Comparison of ENCODE assay signal across 8 mouse cellular contexts in genomic region chr11:60933178-60933930, GRCm38 (mm10). TPM values are rescaled to one million over a fixed set of nuclear protein-coding genes. Genes with fewer than 3 reads are reported as not detected.
DNase-seq lines count a peak whose midpoint lies in the region; ATAC-seq and TF ChIP-seq lines count a peak whose summit lies in the region.

No protein-coding gene starts in this region.

- no peaks in the 10 kb centered on the region for H3K36me3 ChIP-seq in liver, adult 2 months (ENCODE audit: control insufficient read depth, insufficient read depth, low read length)
- no peaks in the 10 kb centered on the region for H3K36me3 ChIP-seq in forebrain, embryonic 13.5 days (ENCODE audit: poor library complexity, severe bottlenecking)
- H3K36me3 ChIP-seq in liver, embryonic 16.5 days (ENCODE audit: control insufficient read depth, insufficient read depth) = peaks cover 3% of the 10 kb centered on the region
- H3K36me3 ChIP-seq in stomach, embryonic 15.5 days = no peaks in the 10 kb centered on the region

- H3K9me3 ChIP-seq in forebrain, embryonic 13.5 days (replicated peaks) = no peaks in the 10 kb centered on the region
- H3K9me3 ChIP-seq in liver, embryonic 16.5 days (replicated peaks; ENCODE audit: control insufficient read depth, low read length) = no peaks in the 10 kb centered on the region
- H3K9me3 ChIP-seq in stomach, embryonic 15.5 days = no peaks in the 10 kb centered on the region

- peak overlapping the region; percentile 84 for H3K4me2 ChIP-seq in forebrain, embryonic 13.5 days
- H3K4me2 ChIP-seq in liver, embryonic 16.5 days (ENCODE audit: low read depth, low read length) = peak overlapping the region; percentile 71
- H3K4me2 ChIP-seq in stomach, embryonic 15.5 days = peak overlapping the region; percentile 80

- ATAC-seq in forebrain, embryonic 13.5 days = no peak
- ATAC-seq in liver, embryonic 16.5 days (ENCODE audit: low read depth) = no peak
- no peak for ATAC-seq in stomach, embryonic 15.5 days (ENCODE audit: insufficient read depth, low FRiP score, low read depth)

- peak overlapping the region; percentile 61 for H3K9ac ChIP-seq in liver, adult 2 months (ENCODE audit: low read depth, low read length)
- peak overlapping the region; percentile 82; the same call in 1 of the 2 replicates for H3K9ac ChIP-seq in forebrain, embryonic 13.5 days
- peak overlapping the region; percentile 99 for H3K9ac ChIP-seq in liver, embryonic 16.5 days (ENCODE audit: low read depth, low read length)
- peak overlapping the region; percentile 92; the same call in 1 of the 2 replicates for H3K9ac ChIP-seq in stomach, embryonic 15.5 days

- no peak for TF ChIP-seq POLR2A in liver, adult 2 months (IDR thresholded peaks at IDR 0.05; ENCODE audit: extremely low read depth, insufficient read depth, low read length)

- peak; percentile 76 for DNase-seq in liver, adult 2 months (ENCODE audit: extremely low read depth, low read depth, low spot score)
- DNase-seq in liver = no peak
- peak; percentile 49 for DNase-seq in induced T-regulatory cell, adult 2 months (ENCODE audit: low read depth)
- DNase-seq in cerebellum, adult 9-11 months = no peak
- DNase-seq in spleen, adult 18-20 months = no peak

- TF ChIP-seq CTCF in liver, adult 2 months (IDR thresholded peaks at IDR 0.05; ENCODE audit: low read depth, low read length) = no peak

- peaks cover 41% of the 10 kb centered on the region for H3K4me1 ChIP-seq in liver, adult 2 months (ENCODE audit: control insufficient read depth, insufficient read depth, low read length)
- peaks cover 28% of the 10 kb centered on the region for H3K4me1 ChIP-seq in forebrain, embryonic 13.5 days
- H3K4me1 ChIP-seq in liver, embryonic 16.5 days (ENCODE audit: control insufficient read depth, low read depth, low read length) = peaks cover 67% of the 10 kb centered on the region
- peaks cover 42% of the 10 kb centered on the region for H3K4me1 ChIP-seq in stomach, embryonic 15.5 days

- H3K27ac ChIP-seq in liver, adult 2 months (replicated peaks; ENCODE audit: insufficient read depth, low read depth, low read length) = peak overlapping the region; percentile 81
- no peak overlapping the region for H3K27ac ChIP-seq in forebrain, embryonic 13.5 days
- H3K27ac ChIP-seq in liver, embryonic 16.5 days (ENCODE audit: low read length) = peak overlapping the region; percentile 92
- H3K27ac ChIP-seq in stomach, embryonic 15.5 days = peak overlapping the region; percentile 18; the same call in 1 of the 2 replicates

- H3K4me3 ChIP-seq in liver, adult 2 months (ENCODE audit: insufficient read depth, low read depth, low read length) = peak overlapping the region; percentile 83
- peak overlapping the region; percentile 67; the same call in 1 of the 2 replicates for H3K4me3 ChIP-seq in forebrain, embryonic 13.5 days
- peak overlapping the region; percentile 97 for H3K4me3 ChIP-seq in liver, embryonic 16.5 days (ENCODE audit: low read depth, low read length)
- peak overlapping the region; percentile 97 for H3K4me3 ChIP-seq in stomach, embryonic 15.5 days (replicated peaks)

- H3K27me3 ChIP-seq in liver, adult 2 months (ENCODE audit: control insufficient read depth, insufficient read depth, low read length) = no peaks in the 10 kb centered on the region
- H3K27me3 ChIP-seq in forebrain, embryonic 13.5 days = peaks cover 6% of the 10 kb centered on the region; the same call in 1 of the 2 replicates
- no peaks in the 10 kb centered on the region for H3K27me3 ChIP-seq in liver, embryonic 16.5 days (ENCODE audit: control insufficient read depth, insufficient read depth, low read depth, low read length)
- H3K27me3 ChIP-seq in stomach, embryonic 15.5 days (replicated peaks) = no peaks in the 10 kb centered on the region

- WGBS in liver, adult 2 months = 27% methylated on average over 10 of the region's 10 CpGs
- 82% methylated on average over 10 of the region's 10 CpGs for WGBS in forebrain, embryonic 13.5 days
- 53% methylated on average over 10 of the region's 10 CpGs for WGBS in liver, embryonic 16.5 days (ENCODE audit: insufficient replicate concordance)
- WGBS in stomach, embryonic 15.5 days = 76% methylated on average over 10 of the region's 10 CpGs

- H3K79me2 ChIP-seq in liver, adult 2 months (ENCODE audit: control insufficient read depth, insufficient read depth, low read length) = peaks cover 32% of the 10 kb centered on the region

RNA-seq across cellular contexts. Expression of gene Map2k3, which starts 1.5 kb away (rescaled TPM):
- total RNA-seq in liver, adult 2 months (2014; rRNA removed) = 25.7 and 30.3 TPM in 2 replicates
- 36.9 and 39.7 TPM in 2 replicates for polyA plus RNA-seq in liver, adult 2 months (2012; rRNA removed)
- polyA plus RNA-seq in forebrain, embryonic 13.5 days (2015; fragmentation: Nextera tagmentation; extraction: Ambion mirVana) = 33.9 and 36.1 TPM in 2 replicates
- 121 and 134 TPM in 2 replicates for polyA plus RNA-seq in liver, embryonic 16.5 days (2015; fragmentation: Nextera tagmentation; extraction: Ambion mirVana)
- polyA plus RNA-seq in stomach, embryonic 15.5 days (2015; fragmentation: Nextera tagmentation; extraction: Ambion mirVana) = 116 and 121 TPM in 2 replicates

RNA-seq across cellular contexts. Expression of gene Natd1, which starts 18.8 kb away (rescaled TPM):
- total RNA-seq in liver, adult 2 months (2014; rRNA removed) = 1.1 and 2.2 TPM in 2 replicates
- polyA plus RNA-seq in liver, adult 2 months (2012; rRNA removed) = 6.6 and 7.0 TPM in 2 replicates
- polyA plus RNA-seq in forebrain, embryonic 13.5 days (2015; fragmentation: Nextera tagmentation; extraction: Ambion mirVana) = 27.3 and 33.7 TPM in 2 replicates
- 9.9 and 14.3 TPM in 2 replicates for polyA plus RNA-seq in liver, embryonic 16.5 days (2015; fragmentation: Nextera tagmentation; extraction: Ambion mirVana)
- polyA plus RNA-seq in stomach, embryonic 15.5 days (2015; fragmentation: Nextera tagmentation; extraction: Ambion mirVana) = 12.1 and 15.0 TPM in 2 replicates

RNA-seq across cellular contexts. Expression of gene Tmem11, which starts 54.3 kb away (rescaled TPM):
- total RNA-seq in liver, adult 2 months (2014; rRNA removed) = 19.8 and 20.0 TPM in 2 replicates
- 48.9 and 67.8 TPM in 2 replicates for polyA plus RNA-seq in liver, adult 2 months (2012; rRNA removed)
- polyA plus RNA-seq in forebrain, embryonic 13.5 days (2015; fragmentation: Nextera tagmentation; extraction: Ambion mirVana) = 58.7 and 65.7 TPM in 2 replicates
- 23.2 and 23.4 TPM in 2 replicates for polyA plus RNA-seq in liver, embryonic 16.5 days (2015; fragmentation: Nextera tagmentation; extraction: Ambion mirVana)
- polyA plus RNA-seq in stomach, embryonic 15.5 days (2015; fragmentation: Nextera tagmentation; extraction: Ambion mirVana) = 60.3 and 60.8 TPM in 2 replicates

Comparison
In these comparisons a context has a peak if more than half of its experiments do, and no peak if none do; other contexts are left out.
1. DNase-seq: peak in liver, adult 2 months (single experiment) and induced T-regulatory cell, adult 2 months (single experiment); none in liver (single experiment), cerebellum, adult 9-11 months (single experiment) and spleen, adult 18-20 months (0 of 2).
2. Peak in every context shown above with its lines, with median percentiles within 50 percentile points of each other: H3K4me3 ChIP-seq, H3K9ac ChIP-seq and H3K4me2 ChIP-seq.